Mouse (Mus musculus) olfactory bulb, adult 2 months (tissue): ENCODE results near the gene Kalrn.

Experiments used
- CTCF ChIP-seq: fragments of 200-500 bp; IDR thresholded peaks from 2 replicates; pipeline ENCODE4 v1.5.1; 2012; ENCODE audit warnings: low read depth, mild to moderate bottlenecking, low read length, moderate library complexity; ENCODE audit not compliant: insufficient read depth
- POLR2A ChIP-seq: fragments of 200-500 bp; IDR thresholded peaks from 2 replicates; pipeline ENCODE4 v1.6.1; 2012; ENCODE audit warnings: mild to moderate bottlenecking, low read depth, low read length, moderate library complexity; ENCODE audit not compliant: insufficient read depth

GRCm38 (mm10) chr16:34355547-34355946 is 217.8 kb downstream of the Kalrn start:
- no peak for TF ChIP-seq POLR2A
- TF ChIP-seq CTCF: no peak
